Mouse (Mus musculus) testis, adult 2 months (tissue): ENCODE measurements around the gene Plekha7.

ENCODE experiments used
- CTCF ChIP-seq: fragments of 200-500 bp; IDR thresholded peaks from 2 replicates; pipeline ENCODE4 v1.5.1; 2012; ENCODE audit warnings: low read depth, mild to moderate bottlenecking, inconsistent platforms, low read length, moderate library complexity; ENCODE audit not compliant: control insufficient read depth, insufficient read depth, insufficient replicate concordance
- POLR2A ChIP-seq: fragments of 200-500 bp; IDR thresholded peaks from 2 replicates; pipeline ENCODE4 v1.6.1; 2012; ENCODE audit warnings: low read depth, mild to moderate bottlenecking, inconsistent platforms, low read length, moderate library complexity; ENCODE audit not compliant: control insufficient read depth

GRCm38 (mm10) chr7:116153781-116154368, 154.3 kb downstream of the Plekha7 start:
- TF ChIP-seq CTCF (no peak), POLR2A (no peak)
